Mouse (Mus musculus) E14TG2a.4 (cell line): ENCODE results near the gene Aif1.

Source experiments
- CTCF ChIP-seq: conservative IDR thresholded peaks from 2 replicates; pipeline ENCODE4 v1.5.1; 2014; ENCODE audit warnings: low read length
- NANOG ChIP-seq: IDR thresholded peaks from 2 replicates; pipeline ENCODE4 v1.6.1; 2014; ENCODE audit warnings: borderline replicate concordance, low read length, mixed read lengths

DNA sequence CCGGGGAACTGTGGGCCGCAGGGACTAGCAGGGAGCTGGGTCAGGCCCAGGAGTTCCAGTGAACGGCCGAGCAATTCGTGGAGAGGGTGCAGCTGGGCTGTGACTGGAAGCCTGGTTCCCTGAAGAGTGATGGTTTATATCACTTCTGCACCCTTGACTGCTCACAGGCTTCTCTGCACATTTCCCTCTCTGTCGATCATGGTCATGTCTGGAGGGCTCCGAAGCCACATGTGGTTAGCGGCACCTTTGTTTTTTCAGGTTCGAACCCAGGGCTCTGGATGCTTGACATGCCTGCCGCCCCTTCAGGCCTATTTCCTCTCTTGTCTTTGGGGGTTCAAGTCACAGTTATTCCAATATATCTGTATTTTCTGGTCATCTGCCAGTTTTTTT is 29.5 kb upstream of the Aif1 start:
- TF ChIP-seq CTCF (no peak), NANOG (no peak)
